Mouse (Mus musculus) kidney, embryonic 16.5 days (tissue): ENCODE measurements at regions not wholly inside any gene's neighbourhood (a gene's known extent, or its start where the extent isn't known, plus 50 kb on each side); places are given as distances from the start of the nearest gene placed in this dataset.
A peak's percentile ranks its signal among the peaks of the same experiment; 100 is the strongest.

Source experiments
- ATAC-seq: fragments of 200-750 bp; cut with Nextera tagmentation; 2 replicates; pipeline ENCODE4 v1.8.0; 2017; ENCODE audit warnings: moderate TSS enrichment; ENCODE audit not compliant: low FRiP score, low TSS enrichment
- H3K27ac ChIP-seq: fragments of 300-500 bp; sonication (generic); 2 replicates; pipeline ENCODE4 v1.5.1; 2014; ENCODE audit warnings: low read length
- H3K27me3 ChIP-seq: fragments of 300-500 bp; sonication (generic); 2 replicates; pipeline ENCODE4 v1.6.1; 2014; ENCODE audit warnings: low read length, control low read depth, mixed read lengths; ENCODE audit not compliant: insufficient read depth
- H3K36me3 ChIP-seq: fragments of 300-500 bp; sonication (generic); 2 replicates; pipeline ENCODE4 v1.6.1; 2014; ENCODE audit warnings: low read length, control low read depth, mixed read lengths; ENCODE audit not compliant: insufficient read depth
- H3K4me1 ChIP-seq: fragments of 300-500 bp; sonication (generic); 2 replicates; pipeline ENCODE4 v1.6.1; 2014; ENCODE audit warnings: low read length, control low read depth, mixed read lengths; ENCODE audit not compliant: insufficient read depth
- H3K4me2 ChIP-seq: fragments of 300-500 bp; sonication (generic); replicated peaks from 2 replicates; pipeline ENCODE4 v1.6.1; 2014; ENCODE audit warnings: low read depth, low read length
- H3K4me3 ChIP-seq: fragments of 300-500 bp; sonication (generic); 2 replicates; pipeline ENCODE4 v1.5.1; 2014; ENCODE audit warnings: mild to moderate bottlenecking, low read length
- H3K9ac ChIP-seq: fragments of 300-500 bp; sonication (generic); replicated peaks from 2 replicates; pipeline ENCODE4 v1.6.1; 2014; ENCODE audit warnings: low read length
- H3K9me3 ChIP-seq: fragments of 300-500 bp; sonication (generic); 2 replicates; pipeline ENCODE4 v1.6.1; 2016; ENCODE audit warnings: low read length, control low read depth
- WGBS: fragments of 180-500 bp; shearing (Covaris S2); extraction: QIAGEN DNeasy Blood & Tissue Kit; methylation state at CpG from one replicate; pipeline ENCODE4 v1.1.7; 2014; 5-methylcytosine and 5-hydroxymethylcytosine counted together

GRCm38 (mm10) chr2:160208295-160208694, 125.7 kb downstream of the Gm826 start:
- Histone ChIP-seq H3K27ac (no peak overlapping the region), H3K36me3 (no peaks in the 10 kb centered on the region), H3K9ac (no peak overlapping the region), H3K27me3 (no peaks in the 10 kb centered on the region), H3K4me2 (no peak overlapping the region), H3K9me3 (no peaks in the 10 kb centered on the region), H3K4me1 (no peaks in the 10 kb centered on the region), H3K4me3 (no peak overlapping the region)
- ATAC-seq = no peak
- 74% methylated on average over 3 of the region's 3 CpGs for WGBS

DNA sequence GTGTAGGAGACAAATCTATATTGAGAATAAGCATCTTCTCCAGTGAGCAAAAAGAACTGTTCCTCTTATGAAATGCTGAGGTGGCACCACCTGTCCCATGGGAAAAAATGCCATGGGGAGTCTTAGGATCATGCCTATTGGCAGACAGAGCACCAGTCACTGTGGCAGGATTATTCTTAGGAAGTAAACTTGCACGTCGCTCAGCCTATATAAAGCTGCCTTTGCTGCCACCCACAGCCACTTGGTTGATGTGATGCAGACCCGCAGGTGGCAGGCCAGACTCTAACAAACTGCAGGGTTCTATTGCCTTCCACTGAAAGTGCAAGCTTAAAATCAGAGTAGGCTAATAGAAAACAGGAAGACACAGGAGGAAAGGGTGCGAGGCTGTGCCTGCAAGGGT, 126.7 kb downstream of the Gm826 start:
- Histone ChIP-seq H3K27ac (no peak overlapping the region), H3K4me1 (no peaks in the 10 kb centered on the region), H3K9ac (no peak overlapping the region), H3K9me3 (no peaks in the 10 kb centered on the region), H3K27me3 (no peaks in the 10 kb centered on the region), H3K36me3 (no peaks in the 10 kb centered on the region), H3K4me2 (no peak overlapping the region), H3K4me3 (no peak overlapping the region)
- WGBS = 76% methylated on average over 4 of the region's 4 CpGs
- ATAC-seq = no peak

DNA sequence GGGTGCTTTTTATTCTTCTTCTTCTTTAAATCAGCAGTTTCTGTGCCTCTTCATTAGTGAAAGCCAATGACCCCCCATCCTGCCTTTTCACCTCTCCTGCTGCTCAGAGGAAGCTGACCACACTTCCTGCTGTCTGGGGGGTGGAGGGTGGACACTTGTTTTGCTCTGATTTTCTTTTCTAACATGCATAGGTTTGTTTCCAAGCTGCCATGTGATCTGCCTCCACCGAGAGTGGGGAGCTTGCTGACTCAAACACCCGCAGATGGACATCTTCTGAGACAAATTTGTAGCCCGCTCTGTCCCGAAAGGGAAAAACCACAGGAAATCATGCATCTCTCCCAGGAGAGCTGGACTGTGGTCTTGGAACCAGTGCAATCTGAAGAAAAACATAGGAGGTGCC, 141.3 kb downstream of the Gm826 start:
- Histone ChIP-seq H3K9ac (no peak overlapping the region), H3K4me2 (no peak overlapping the region), H3K27me3 (no peaks in the 10 kb centered on the region), H3K4me1 (no peaks in the 10 kb centered on the region), H3K36me3 (no peaks in the 10 kb centered on the region), H3K9me3 (no peaks in the 10 kb centered on the region), H3K4me3 (no peak overlapping the region), H3K27ac (no peak overlapping the region)
- no peak for ATAC-seq
- 71% methylated on average over 4 of the region's 4 CpGs for WGBS

DNA sequence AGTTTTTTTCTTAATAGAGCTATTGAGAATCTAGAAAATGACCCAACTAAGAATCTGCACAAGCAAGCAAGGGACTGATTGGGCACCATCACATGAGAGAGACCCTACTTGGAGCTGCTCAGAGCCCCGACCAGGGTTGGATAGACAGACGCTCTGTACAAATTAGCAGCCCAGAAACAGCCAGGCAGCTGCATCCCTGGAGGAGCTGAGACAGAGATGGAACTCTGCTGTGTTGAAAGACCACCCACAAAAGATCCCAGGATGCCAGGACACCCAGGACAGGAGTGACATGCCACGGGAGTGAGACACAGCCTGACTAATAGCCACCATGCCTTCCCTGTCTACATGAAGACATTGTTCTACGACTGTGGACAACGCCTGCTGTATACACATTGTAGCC, 147.9 kb downstream of the Gm826 start:
- H3K4me2 ChIP-seq = no peak overlapping the region
- no peaks in the 10 kb centered on the region for H3K4me1 ChIP-seq
- no peak overlapping the region for H3K9ac ChIP-seq
- H3K9me3 ChIP-seq = no peaks in the 10 kb centered on the region
- no peak for ATAC-seq
- H3K4me3 ChIP-seq = no peak overlapping the region
- H3K36me3 ChIP-seq = no peaks in the 10 kb centered on the region
- WGBS = 93% methylated on average over 5 of the region's 5 CpGs
- H3K27me3 ChIP-seq = no peaks in the 10 kb centered on the region
- no peak overlapping the region for H3K27ac ChIP-seq

DNA sequence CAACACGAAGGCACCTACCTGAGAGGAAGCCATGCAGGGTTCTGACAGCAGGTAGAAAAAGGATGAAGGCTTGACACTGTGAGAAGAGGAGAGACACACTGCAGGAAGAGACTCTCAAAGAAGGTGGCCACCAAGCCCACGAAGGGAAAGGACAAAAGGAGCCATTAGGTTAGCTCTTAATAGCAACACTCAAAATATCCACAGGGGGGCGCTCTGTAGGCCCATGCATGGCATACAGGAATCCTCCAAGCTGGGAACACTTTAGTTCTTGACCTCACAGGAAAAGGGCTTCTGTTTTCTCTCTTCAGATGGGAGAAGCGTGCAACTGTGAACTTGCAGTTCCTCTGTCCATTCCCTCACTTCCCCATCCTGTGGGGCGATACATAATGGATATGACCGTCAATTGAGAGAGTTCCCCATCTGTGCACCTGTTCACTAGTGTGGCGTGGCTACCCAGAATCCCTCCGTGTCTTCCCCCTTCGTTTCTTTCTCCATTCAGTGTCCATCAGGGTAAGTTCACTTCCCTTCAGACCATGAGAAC, 162.9 kb downstream of the Gm826 start:
- no peak for ATAC-seq
- 78% methylated on average over 9 of the region's 9 CpGs for WGBS

GRCm38 (mm10) chr2:160158599-160159261, 175.2 kb downstream of the Gm826 start:
- Histone ChIP-seq H3K9me3 (no peaks in the 10 kb centered on the region), H3K4me1 (no peaks in the 10 kb centered on the region), H3K36me3 (no peaks in the 10 kb centered on the region), H3K27me3 (no peaks in the 10 kb centered on the region), H3K27ac (no peak overlapping the region), H3K4me3 (no peak overlapping the region), H3K9ac (no peak overlapping the region), H3K4me2 (no peak overlapping the region)
- 79% methylated on average over 13 of the region's 13 CpGs for WGBS
- ATAC-seq = no peak

More for the DNA sequence above, 162.9 kb downstream of the Gm826 start:
- no peak overlapping the region for H3K9ac ChIP-seq
- no peak overlapping the region for H3K27ac ChIP-seq
- H3K4me2 ChIP-seq = no peak overlapping the region
- no peak overlapping the region for H3K4me3 ChIP-seq
- H3K27me3 ChIP-seq = no peaks in the 10 kb centered on the region
- no peaks in the 10 kb centered on the region for H3K4me1 ChIP-seq
- no peaks in the 10 kb centered on the region for H3K36me3 ChIP-seq
- no peaks in the 10 kb centered on the region for H3K9me3 ChIP-seq

DNA sequence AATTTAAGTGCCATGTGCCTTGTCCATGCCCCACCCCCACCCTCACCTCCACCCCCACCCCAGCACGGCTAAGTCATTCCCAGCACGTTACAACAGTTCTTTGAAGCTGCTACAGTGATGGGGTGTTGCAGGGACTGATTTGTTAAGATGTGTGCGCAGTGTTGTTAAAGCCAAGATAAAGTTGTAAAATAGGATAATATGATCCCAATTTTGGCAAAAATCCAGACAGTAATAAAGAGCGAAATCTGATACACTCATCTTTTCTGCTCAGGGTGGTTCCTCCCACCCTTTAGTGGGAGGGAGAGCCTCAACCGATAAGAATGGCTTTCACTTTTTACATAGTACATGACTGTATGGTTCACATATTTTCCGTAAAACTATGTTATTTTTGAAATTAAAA, 180.2 kb downstream of the Gm826 start:
- Histone ChIP-seq H3K9me3 (no peaks in the 10 kb centered on the region), H3K27me3 (no peaks in the 10 kb centered on the region), H3K4me2 (no peak overlapping the region), H3K36me3 (no peaks in the 10 kb centered on the region), H3K9ac (no peak overlapping the region), H3K4me3 (no peak overlapping the region), H3K27ac (no peak overlapping the region), H3K4me1 (no peaks in the 10 kb centered on the region)
- 0 out of 2 replicates have a peak, but pooled peaks have one; percentile 27 for ATAC-seq
- 32% methylated on average over 6 of the region's 6 CpGs for WGBS

DNA sequence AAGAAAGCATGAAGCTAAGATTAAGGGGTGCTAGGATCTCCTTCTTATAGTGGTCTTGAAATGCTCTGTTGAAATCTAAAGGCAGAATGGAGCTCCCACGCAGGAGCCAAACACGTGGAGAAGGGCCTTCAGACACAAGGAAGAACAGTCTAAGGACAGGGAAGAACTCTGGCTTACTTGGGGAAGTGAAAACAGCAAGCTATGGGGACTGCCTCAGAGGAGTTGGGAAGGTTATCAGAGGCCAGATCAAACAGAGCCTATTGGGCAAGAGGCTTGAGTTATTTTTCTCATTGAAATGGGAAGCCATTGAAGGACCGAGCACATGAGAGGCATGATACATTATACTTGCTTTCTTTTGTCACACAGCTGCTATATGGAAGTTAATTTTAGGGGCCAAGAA, 181.9 kb downstream of the Gm826 start:
- Histone ChIP-seq H3K4me1 (no peaks in the 10 kb centered on the region), H3K4me2 (no peak overlapping the region), H3K9me3 (no peaks in the 10 kb centered on the region), H3K27ac (no peak overlapping the region), H3K4me3 (no peak overlapping the region), H3K36me3 (no peaks in the 10 kb centered on the region), H3K9ac (no peak overlapping the region), H3K27me3 (no peaks in the 10 kb centered on the region)
- 79% methylated on average over 3 of the region's 3 CpGs for WGBS
- no peak for ATAC-seq

GRCm38 (mm10) chr2:160148936-160149335, 185.0 kb downstream of the Gm826 start:
- WGBS = 93% methylated on average over 3 of the region's 3 CpGs
- H3K27ac ChIP-seq = no peak overlapping the region
- H3K36me3 ChIP-seq = no peaks in the 10 kb centered on the region
- no peak overlapping the region for H3K4me3 ChIP-seq
- H3K27me3 ChIP-seq = no peaks in the 10 kb centered on the region
- no peak overlapping the region for H3K9ac ChIP-seq
- no peak overlapping the region for H3K4me2 ChIP-seq
- no peak for ATAC-seq
- H3K4me1 ChIP-seq = no peaks in the 10 kb centered on the region
- no peaks in the 10 kb centered on the region for H3K9me3 ChIP-seq

GRCm38 (mm10) chr2:160148516-160148915, 185.4 kb downstream of the Gm826 start:
- H3K4me2 ChIP-seq = no peak overlapping the region
- no peak for ATAC-seq
- H3K27me3 ChIP-seq = no peaks in the 10 kb centered on the region
- no peak overlapping the region for H3K9ac ChIP-seq
- H3K4me3 ChIP-seq = no peak overlapping the region
- WGBS = 64% methylated on average over 10 of the region's 10 CpGs
- H3K27ac ChIP-seq = no peak overlapping the region
- no peaks in the 10 kb centered on the region for H3K4me1 ChIP-seq
- no peaks in the 10 kb centered on the region for H3K9me3 ChIP-seq
- H3K36me3 ChIP-seq = no peaks in the 10 kb centered on the region
